Mouse (Mus musculus): ENCODE measurements around the gene Uox. TPM values are rescaled to one million over a fixed set of nuclear protein-coding genes. Genes with fewer than 3 reads are reported as not detected.

Uox gene
- polyA plus RNA-seq, 1 experiment = not detected

GRCm38 (mm10) chr3:146569594-146569993, 632 bp upstream of the Uox start:
- TF ChIP-seq GATA1 (IDR thresholded peaks at IDR 0.05; ENCODE audit: low read length) = no peak

- TF ChIP-seq GATA1 (IDR thresholded peaks at IDR 0.05; ENCODE audit: low read length) = no peak
Measured at GRCm38 (mm10) chr3:146570939-146571338, 713 bp downstream of the Uox start.

DNA sequence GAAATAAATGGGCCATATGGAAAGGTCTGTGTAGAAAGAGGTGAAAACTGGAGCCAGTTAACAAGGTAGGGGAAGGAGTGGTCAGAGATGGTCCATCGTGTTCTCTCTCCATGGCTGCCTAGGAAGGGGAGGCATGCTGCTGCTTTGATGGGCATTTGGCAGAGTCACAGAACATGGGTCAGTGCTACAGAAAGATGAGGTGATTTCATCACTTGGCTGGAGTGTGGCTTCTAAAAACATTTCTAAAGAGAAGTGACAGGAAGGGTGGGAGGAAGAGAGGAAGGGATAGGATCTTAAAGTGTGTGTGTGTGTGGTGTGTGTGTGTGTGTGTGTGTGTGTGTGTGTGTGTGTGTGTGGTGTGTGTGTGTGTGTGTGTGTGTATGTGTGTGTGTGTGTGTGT, 1.1 kb downstream of the Uox start:
- no peak for TF ChIP-seq GATA1 (IDR thresholded peaks at IDR 0.05; ENCODE audit: low read length)

DNA sequence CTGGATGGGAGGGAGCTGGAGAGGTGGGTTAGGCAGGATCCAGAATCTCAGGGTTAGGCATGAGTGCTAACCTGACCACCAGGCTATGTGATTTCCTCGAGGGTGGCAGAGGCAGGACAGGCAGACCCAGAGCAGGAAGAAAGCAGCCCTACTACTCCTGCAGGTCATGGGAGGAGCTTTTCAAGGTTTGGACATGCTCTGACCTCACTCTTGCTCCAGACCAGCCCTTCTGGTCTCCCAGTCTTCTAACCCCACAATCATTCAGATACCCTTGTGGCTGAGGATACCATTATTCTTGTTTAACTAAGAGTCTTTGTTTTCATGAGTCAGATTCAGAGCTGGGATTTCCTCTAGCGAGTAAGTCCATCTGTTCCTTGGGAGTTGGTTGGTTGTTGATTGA, 7.4 kb downstream of the Uox start:
- TF ChIP-seq GATA1 (IDR thresholded peaks at IDR 0.05; ENCODE audit: low read length) = no peak

GRCm38 (mm10) chr3:146580039-146580729, 10.0 kb downstream of the Uox start:
- TF ChIP-seq GATA1 (IDR thresholded peaks at IDR 0.05; ENCODE audit: low read length) = no peak

DNA sequence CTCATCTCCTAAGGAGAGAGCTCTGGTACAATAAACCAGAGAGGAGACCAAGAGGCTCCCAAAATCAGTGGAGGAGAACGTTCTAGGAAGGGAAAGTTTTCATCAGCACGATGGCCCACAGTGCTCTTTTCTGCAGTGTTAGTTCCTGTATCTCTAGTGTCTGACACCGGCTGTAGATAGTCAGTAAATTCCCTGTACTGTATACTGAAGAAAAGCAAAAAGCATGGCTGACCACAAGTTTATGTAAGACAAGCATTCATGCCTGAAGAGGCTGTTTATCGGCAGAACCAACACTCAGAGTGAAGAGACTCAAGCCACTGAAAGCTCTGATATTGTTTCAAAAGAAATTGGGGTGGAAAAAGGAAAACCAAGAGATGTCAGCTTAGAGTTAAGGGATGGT, 13.3 kb downstream of the Uox start:
- no peak for TF ChIP-seq GATA1 (IDR thresholded peaks at IDR 0.05; ENCODE audit: low read length)

GRCm38 (mm10) chr3:146583908-146584307, 13.7 kb downstream of the Uox start:
- TF ChIP-seq GATA1 (IDR thresholded peaks at IDR 0.05; ENCODE audit: low read length) = no peak

- no peak for TF ChIP-seq GATA1 (IDR thresholded peaks at IDR 0.05; ENCODE audit: low read length)
Measured at GRCm38 (mm10) chr3:146586616-146587015, 16.4 kb downstream of the Uox start.

GRCm38 (mm10) chr3:146589523-146589922, 19.3 kb downstream of the Uox start:
- TF ChIP-seq GATA1 (IDR thresholded peaks at IDR 0.05; ENCODE audit: low read length) = no peak

GRCm38 (mm10) chr3:146591159-146591558, 20.9 kb downstream of the Uox start:
- TF ChIP-seq GATA1 (IDR thresholded peaks at IDR 0.05; ENCODE audit: low read length) = no peak

GRCm38 (mm10) chr3:146591601-146592000, 21.4 kb downstream of the Uox start:
- no peak for TF ChIP-seq GATA1 (IDR thresholded peaks at IDR 0.05; ENCODE audit: low read length)

GRCm38 (mm10) chr3:146595440-146595839, 25.2 kb downstream of the Uox start:
- TF ChIP-seq GATA1 (IDR thresholded peaks at IDR 0.05; ENCODE audit: low read length) = no peak

- TF ChIP-seq GATA1 (IDR thresholded peaks at IDR 0.05; ENCODE audit: low read length) = no peak
Measured at GRCm38 (mm10) chr3:146596387-146596786, 26.2 kb downstream of the Uox start.

DNA sequence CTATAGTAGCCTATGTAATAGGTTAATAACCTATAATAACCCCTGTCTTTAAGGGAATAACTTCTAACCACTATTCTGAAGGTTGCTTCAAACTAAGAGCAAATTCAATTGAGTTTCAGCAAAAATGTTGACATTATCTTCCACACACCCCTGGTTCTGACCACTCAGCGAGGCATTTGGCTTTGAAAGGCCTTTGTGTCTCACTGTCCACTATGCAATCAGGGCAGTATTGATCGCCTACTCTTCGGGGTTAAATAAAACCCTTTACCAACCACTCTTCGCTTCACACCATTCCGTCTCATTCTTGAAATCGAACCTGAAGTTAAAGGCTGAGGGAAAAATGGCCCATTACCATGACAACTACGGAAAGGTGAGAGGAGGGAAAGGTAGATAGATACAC, 26.6 kb downstream of the Uox start:
- TF ChIP-seq GATA1 (IDR thresholded peaks at IDR 0.05; ENCODE audit: low read length) = no peak

GRCm38 (mm10) chr3:146598411-146598810, 28.2 kb downstream of the Uox start:
- TF ChIP-seq GATA1 (IDR thresholded peaks at IDR 0.05; ENCODE audit: low read length) = no peak

DNA sequence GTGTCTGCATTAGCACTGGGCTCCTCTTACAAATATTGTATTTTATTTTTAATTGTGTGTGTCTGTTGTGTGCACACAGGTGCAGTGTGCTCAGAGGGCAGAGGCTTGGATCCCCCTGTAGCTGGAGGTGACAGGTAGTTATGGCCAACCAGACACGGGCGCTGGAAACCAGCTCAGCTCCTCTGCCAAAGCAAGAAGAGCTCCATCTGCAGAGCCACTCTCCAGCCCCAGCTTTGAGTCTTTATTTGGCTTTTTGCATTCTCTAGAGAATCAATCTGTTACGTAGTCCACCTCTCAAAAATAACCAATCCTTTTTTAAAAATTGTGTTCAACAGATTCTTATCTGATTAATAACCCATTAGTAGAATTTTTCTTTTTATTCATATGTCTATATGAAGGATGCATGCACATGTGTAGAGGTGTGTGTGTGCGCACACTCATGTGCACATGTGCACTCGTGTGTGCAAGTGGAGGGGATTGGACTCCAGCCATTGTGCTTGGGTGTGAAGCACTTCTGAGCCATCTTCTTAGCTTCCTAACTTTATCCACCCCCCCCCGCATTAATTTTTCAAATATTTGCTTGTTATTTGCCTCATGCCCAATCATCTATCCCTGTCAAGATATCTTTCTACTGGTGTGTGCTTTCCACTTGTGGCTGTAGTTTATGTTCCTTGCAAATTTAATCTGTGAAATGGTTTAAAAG, 29.1 kb downstream of the Uox start:
- no peak for TF ChIP-seq GATA1 (IDR thresholded peaks at IDR 0.05; ENCODE audit: low read length)

GRCm38 (mm10) chr3:146601205-146601604, 31.0 kb downstream of the Uox start:
- peak; percentile 35 for TF ChIP-seq GATA1 (IDR thresholded peaks at IDR 0.05; ENCODE audit: low read length)
